Mouse (Mus musculus) ZHBTc4 (cell line): ENCODE data around the gene Rps8.
A peak's percentile ranks its signal among the peaks of the same experiment; 100 is the strongest.

Experiments used
- DNase-seq: peaks from one replicate; pipeline ENCODE4 v3.0.0-alpha.2; 2011; ENCODE audit warnings: low read depth, low spot score

The Rps8 gene

GRCm38 (mm10) chr4:117148815-117149214, 7.2 kb downstream of the Rps8 start:
- DNase-seq: peak; percentile 54

GRCm38 (mm10) chr4:117148047-117148713, 7.9 kb downstream of the Rps8 start:
- DNase-seq: peak; percentile 63

DNA sequence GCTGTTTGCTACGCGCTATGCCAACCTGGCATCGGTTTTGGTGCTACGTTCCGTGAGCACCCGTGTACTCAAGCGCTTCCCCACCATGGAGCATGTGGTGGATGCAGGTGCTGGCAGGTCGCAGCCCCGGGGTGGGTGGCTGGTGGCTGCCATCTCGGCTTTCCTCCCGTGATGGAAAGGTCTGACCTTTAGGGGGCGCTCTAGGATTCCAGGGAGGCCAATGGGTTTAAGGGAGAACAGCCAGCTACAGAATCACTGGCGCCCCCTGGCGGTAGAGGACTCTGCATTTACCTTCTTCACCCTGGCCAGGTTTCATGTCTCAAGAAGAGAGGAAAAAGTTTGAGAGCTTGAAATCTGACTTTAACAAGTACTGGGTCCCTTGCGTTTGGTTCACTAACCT, 9.9 kb downstream of the Rps8 start:
- peak; percentile 97 for DNase-seq

DNA sequence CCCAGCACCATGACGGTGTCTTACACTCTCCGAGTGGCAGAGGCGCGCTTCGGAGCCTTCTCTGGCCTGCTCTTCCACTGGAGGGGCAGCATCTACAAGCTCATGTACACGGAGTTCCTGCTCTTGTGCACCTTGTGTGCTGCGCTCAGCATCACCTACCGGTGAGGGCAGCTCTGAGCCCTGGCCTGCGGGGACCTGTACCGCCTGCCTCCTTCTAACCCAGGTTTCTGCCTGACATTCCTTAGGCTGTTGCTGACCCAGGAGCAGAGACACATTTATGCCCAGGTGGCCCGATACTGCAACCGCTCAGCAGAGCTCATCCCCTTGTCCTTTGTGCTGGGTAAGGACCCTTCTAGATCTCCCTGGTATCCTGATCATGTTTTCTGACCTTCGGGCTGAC, 10.8 kb downstream of the Rps8 start:
- peak; percentile 64 for DNase-seq

DNA sequence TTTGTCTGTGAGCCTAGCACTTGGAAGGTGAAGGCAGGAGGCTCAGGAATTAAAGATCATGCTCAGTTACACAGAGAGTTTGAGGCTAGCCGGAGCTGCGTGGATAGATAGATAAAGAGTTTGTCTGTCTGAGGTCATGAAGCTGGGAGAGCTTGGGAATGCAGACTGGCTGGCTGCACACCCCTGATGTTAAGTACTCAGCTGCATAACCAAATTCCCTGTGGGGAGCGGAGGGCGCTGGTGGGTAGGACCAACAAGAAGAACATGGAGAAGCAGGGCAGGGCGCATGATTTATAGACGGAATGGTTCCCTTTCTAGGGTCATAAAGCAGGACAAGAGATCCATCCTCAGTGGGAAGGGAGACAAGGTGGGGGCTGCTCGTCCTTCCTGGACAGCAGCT, 13.0 kb downstream of the Rps8 start:
- DNase-seq: peak; percentile 69

- DNase-seq: no peak
These were observed 15.4 kb downstream of the Rps8 start for GRCm38 (mm10) chr4:117140613-117141012.

GRCm38 (mm10) chr4:117139217-117139612, 16.8 kb downstream of the Rps8 start:
- DNase-seq: peak; percentile 90

DNA sequence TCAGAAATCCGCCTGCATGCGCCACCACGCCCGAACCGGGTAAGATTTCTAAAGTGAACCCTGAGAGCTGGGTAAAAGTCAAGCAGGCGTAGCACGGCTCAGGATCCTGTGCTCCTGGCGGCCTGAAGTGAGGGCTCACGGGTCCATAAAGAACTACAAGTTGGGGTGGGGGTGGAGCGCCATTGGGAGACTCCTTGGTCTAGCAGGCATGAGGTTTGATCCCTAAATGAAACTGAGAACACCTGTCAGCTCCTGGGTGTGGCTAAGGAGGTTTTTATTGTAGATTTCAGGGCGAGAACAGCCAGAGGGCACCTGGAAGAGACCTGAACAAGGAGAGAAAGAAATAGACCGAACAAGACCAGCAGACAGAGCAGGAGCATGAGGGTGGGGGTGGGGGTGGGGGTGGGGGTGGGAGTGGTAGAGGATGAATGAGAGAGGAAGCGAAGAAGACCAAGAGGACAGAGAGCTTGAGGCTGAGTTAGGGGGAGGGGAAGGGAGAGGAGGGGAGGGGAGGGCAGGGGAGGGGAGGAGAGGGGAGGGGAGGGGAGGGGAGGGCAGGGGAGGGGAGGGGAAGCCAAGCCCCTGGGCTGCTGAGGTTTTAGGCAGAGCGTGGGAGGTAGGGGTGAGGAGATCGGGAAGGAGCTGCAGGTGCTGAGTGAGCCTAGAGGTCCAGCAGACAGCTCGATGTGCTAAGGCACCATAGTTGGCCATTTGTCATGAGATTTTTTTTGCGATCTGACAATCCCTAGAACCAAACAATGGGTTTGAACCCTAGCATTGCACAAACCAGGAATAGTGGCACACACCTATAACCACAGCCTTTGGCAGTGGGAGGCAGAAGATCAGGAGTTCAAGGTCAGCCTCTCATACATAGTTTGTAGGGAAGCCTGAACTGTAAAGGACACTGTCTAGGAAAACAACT, 17.5 kb downstream of the Rps8 start:
- DNase-seq: peak; percentile 89

DNA sequence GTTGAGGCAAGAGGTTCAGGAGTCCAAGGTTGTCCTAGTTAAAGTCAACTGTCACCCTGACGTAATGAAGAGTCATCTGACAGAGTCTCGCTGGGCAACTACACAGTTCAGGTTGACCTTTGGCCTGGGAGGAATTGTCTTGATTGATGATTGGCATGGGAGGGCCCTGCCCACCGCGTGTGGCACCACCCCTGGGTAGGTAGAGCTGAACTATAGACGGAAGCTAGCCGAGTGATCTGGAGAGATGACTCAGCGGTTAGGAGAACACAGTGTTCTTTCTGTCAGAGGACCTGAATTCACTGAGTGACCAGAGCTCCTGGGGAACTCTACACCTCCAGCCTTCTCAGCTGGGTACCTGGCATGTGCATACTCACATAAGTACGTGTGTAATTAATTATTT, 20.0 kb downstream of the Rps8 start:
- DNase-seq: peak; percentile 58

GRCm38 (mm10) chr4:117134601-117134995, 21.4 kb downstream of the Rps8 start:
- DNase-seq: no peak

GRCm38 (mm10) chr4:117133817-117134600, 22.0 kb downstream of the Rps8 start, which contains the start of gene Plk3:
Plk3 (minus strand) TSS chr4:117133963.
- DNase-seq: peak; percentile 98

GRCm38 (mm10) chr4:117133366-117133796, 22.7 kb downstream of the Rps8 start:
- DNase-seq: peak; percentile 39

- DNase-seq: no peak
These were observed 23.3 kb downstream of the Rps8 start for GRCm38 (mm10) chr4:117132794-117133143.

GRCm38 (mm10) chr4:117131890-117132793, 23.9 kb downstream of the Rps8 start:
- peak; percentile 95 for DNase-seq

DNA sequence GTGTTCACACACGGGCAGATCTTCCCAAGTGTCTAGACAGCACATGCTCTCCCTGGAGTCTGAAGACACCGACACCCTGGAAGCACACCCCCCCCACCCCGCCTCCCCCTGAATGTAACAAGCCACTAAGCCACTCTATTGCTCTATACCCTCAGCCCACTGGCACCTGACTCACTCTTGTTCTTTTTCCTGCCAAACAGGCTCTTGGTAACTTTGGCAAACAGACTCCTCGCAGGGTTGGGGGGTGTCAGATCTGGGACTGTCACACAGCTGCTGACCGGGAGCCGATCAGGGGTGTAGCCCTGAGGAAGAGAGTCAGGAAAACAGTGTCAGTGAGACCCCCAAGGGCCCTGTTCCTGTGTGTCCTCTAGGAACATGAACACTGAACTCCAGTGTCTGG, 24.8 kb downstream of the Rps8 start:
- DNase-seq: no peak

DNA sequence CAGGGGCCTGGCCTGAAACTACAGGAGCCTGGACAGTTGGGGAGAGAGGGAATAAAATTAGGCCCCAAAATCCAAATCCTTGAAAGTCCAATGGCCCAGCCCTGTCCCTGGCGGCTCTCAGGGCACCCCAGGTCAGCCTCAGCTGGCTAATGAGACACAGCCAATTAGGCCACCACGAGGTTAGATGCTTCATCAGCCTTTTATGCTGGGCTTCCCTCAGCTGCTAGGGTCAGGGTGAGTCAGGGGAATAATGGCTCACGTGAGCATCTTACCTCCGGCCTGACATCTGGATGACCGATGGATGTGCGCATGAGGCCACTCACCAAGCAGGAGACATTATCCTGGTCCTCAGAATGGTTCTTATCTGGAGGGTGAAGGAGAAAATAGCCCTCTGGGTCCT, 25.3 kb downstream of the Rps8 start:
- no peak for DNase-seq

DNA sequence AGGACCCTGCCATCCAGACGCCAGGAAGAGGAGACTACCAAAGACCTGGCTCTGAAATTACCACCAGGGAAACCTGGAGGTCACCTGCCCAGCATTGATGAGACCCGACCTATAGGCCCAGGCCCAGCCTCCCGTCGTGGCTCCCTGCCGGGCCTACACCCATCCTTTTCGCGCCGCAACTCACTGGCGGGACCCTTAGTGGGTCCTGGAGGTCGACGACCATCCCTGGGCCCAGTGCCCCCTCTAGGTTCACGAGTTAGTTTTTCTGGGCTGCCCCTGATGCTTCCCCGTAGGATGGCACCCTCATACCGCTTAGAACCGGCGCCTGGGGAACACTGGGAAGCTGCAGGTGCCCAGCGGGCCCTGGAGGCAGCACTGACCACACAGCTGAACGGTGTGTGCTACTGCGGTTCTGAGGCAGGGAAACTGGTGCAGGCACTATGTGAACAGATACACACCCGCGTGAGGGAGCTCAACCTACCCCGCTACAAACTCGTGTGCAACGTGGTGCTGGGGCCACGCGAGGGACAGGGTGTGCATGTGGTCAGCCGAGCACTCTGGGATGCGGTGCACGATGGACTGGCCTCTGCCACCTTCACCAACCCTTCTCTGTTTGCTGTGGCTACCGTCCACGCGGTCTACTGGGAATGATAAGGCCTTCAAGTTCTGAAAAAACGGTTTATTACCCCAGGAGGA, 27.9 kb downstream of the Rps8 start:
- DNase-seq: no peak

DNA sequence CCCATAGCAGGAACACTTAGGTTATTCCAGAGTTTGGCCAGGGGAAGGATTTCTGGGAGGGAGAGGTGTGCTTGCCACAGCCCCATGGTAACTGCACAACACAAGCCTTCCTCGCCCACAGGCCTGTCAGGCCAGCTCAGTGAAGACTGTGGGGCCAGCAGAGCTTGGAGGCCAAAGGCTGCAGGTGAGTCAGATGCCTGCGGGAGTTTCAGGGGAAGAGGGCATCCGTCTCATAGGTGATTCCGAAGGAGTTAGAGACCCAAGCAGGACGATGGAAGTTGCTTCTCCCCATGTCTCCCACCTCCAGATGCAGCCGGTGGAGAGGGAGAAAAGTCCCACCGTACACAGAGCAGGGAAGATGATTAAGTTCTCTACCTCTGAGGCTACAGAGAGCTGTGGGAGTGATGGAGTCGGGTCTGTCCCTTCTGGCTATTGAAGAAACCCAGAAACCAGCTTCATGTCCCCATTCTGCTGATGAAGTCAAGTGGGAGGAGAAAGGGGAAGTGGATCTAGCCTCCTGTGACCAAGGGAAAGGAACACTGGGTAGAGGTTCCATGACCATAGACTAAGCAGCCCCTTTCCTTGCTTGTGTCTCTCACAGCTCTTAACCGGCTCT, 29.3 kb downstream of the Rps8 start, which contains the start of gene Tctex1d4:
Tctex1d4 (plus strand) TSS at position 120 of the 616 bp plus-strand sequence.
- no peak for DNase-seq

DNA sequence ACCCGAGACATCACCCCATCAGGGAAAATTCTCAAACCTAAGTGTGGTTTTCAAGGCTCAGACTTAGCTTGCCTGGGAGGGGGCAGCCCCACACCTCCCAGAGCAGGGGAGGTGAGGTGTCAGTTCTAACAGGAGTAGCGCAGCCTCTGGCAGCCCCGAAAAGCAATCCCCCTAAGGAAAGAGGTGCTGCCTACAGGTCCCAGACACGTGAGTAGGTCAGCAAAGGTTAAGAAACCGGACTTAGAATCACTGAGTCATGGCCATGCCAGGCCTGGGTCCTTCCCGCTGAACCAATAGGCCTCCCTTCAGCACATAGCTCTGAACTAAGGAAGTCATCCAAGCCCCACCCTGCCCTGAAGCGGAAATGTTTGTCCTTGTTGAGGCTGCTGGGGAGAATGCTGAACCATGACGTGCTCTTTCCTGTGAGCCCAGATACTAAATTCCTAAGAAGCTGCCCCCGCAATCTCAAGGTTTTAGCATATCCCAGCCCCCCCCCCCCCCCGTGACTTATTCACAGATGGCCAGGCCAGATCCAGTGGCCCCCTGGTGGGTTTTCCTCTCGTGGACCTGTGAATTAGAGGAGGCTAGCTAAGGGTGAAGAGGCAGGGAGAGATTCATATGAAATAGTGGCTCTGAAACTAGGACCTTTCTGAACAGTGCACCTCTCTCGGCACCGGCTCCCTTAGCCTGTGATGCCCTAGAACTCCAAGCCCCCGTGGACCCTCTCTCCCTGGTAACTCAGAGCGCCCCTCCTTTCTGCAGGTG, 30.0 kb downstream of the Rps8 start:
- peak; percentile 97 for DNase-seq
